Mouse (Mus musculus) midbrain, embryonic 14.5 days (tissue): ENCODE measurements at regions not wholly inside any gene's neighbourhood (a gene's known extent, or its start where the extent isn't known, plus 50 kb on each side); places are given as distances from the start of the nearest gene placed in this dataset.

Source experiments
- ATAC-seq: fragments of 200-750 bp; cut with Nextera tagmentation; 2 replicates; pipeline ENCODE4 v1.8.0; 2017; ENCODE audit warnings: moderate number of reproducible peaks, moderate library complexity; ENCODE audit not compliant: low FRiP score, low TSS enrichment
- DNase-seq: peaks from one replicate; pipeline ENCODE4 v3.0.0-alpha.2; 2015
- H3K27ac ChIP-seq: fragments of 300-500 bp; sonication (generic); replicated peaks from 2 replicates; pipeline ENCODE4 v1.5.1; 2014; ENCODE audit warnings: mild to moderate bottlenecking, low read depth, low read length, moderate library complexity
- H3K27me3 ChIP-seq: fragments of 300-500 bp; sonication (generic); 2 replicates; pipeline ENCODE4 v1.6.1; 2014; ENCODE audit warnings: low read length, control low read depth, mixed read lengths; ENCODE audit not compliant: control insufficient read depth, insufficient read depth
- H3K36me3 ChIP-seq: fragments of 300-500 bp; sonication (generic); 2 replicates; pipeline ENCODE4 v1.6.1; 2014; ENCODE audit warnings: low read length, control low read depth; ENCODE audit not compliant: control insufficient read depth, insufficient read depth
- H3K4me1 ChIP-seq: fragments of 300-500 bp; sonication (generic); 2 replicates; pipeline ENCODE4 v1.6.1; 2014; ENCODE audit warnings: mild to moderate bottlenecking, antibody characterized with exemption, low read length, control low read depth; ENCODE audit not compliant: control insufficient read depth, insufficient read depth
- H3K4me2 ChIP-seq: fragments of 300-500 bp; sonication (generic); 2 replicates; pipeline ENCODE4 v1.6.1; 2014; ENCODE audit warnings: mild to moderate bottlenecking, low read length, moderate library complexity
- H3K4me3 ChIP-seq: fragments of 300-500 bp; sonication (generic); replicated peaks from 2 replicates; pipeline ENCODE4 v1.5.1; 2014; ENCODE audit warnings: low read depth, low read length
- H3K9ac ChIP-seq: fragments of 300-500 bp; sonication (generic); replicated peaks from 2 replicates; pipeline ENCODE4 v1.6.1; 2014; ENCODE audit warnings: mild to moderate bottlenecking, low read length, moderate library complexity
- H3K9me3 ChIP-seq: fragments of 300-500 bp; sonication (generic); 2 replicates; pipeline ENCODE4 v1.6.1; 2016; ENCODE audit warnings: low read length, control low read depth, mixed read lengths; ENCODE audit not compliant: control insufficient read depth
- WGBS: fragments of 180-500 bp; shearing (Covaris S2); extraction: QIAGEN DNeasy Blood & Tissue Kit; methylation state at CpG from one replicate; pipeline ENCODE4 v1.1.7; 2014; 5-methylcytosine and 5-hydroxymethylcytosine counted together

DNA sequence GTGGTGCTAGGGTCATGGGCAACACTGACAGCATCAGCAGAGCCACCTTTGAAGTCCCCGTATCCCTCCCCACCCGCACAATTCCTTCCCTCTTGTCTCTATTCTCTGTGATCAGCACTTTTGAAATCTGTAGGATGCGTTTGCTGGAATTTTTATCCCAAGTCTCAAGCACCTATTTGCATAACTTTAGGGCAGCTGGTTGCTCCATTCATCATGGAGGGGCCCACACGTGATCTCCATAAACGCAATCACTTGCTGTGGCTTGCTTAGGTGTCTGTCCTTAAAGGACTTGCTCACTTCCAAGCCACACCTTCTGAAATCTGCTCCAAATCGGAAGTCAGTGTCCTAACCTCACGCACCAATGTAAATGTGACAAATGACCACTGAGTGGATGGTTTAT lies 80.7 kb upstream of the Mgme1 start:
- no peak overlapping the region for H3K4me2 ChIP-seq
- no peak overlapping the region for H3K4me3 ChIP-seq
- no peaks in the 10 kb centered on the region for H3K36me3 ChIP-seq
- no peak overlapping the region for H3K27ac ChIP-seq
- H3K4me1 ChIP-seq, result no peaks in the 10 kb centered on the region
- no peak overlapping the region for H3K9ac ChIP-seq
- no peak for ATAC-seq
- 58% methylated on average over 7 of the region's 7 CpGs for WGBS
- H3K27me3 ChIP-seq, result no peaks in the 10 kb centered on the region
- DNase-seq, result no peak
- H3K9me3 ChIP-seq, result no peaks in the 10 kb centered on the region

DNA sequence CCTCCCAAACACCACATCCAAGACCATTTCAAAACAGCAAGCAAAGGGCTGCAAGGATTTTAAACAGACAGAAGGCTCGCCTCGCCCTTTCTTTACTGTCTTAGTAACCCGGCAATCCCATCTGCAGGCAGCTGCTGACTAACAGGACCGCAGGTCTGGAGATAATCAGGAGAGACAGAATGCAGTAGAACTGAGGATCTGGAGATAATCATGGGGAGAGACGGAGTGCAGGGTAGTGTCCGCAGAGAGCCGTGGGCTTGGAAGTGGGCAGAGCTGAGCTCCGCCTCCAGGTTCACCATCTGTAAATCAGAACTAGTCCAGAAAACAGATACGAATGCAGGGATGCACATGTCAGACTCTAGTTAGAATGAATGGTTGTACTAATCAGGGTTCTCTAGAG lies 79.4 kb upstream of the Mgme1 start:
- Histone ChIP-seq H3K9me3 (no peaks in the 10 kb centered on the region), H3K36me3 (no peaks in the 10 kb centered on the region), H3K9ac (no peak overlapping the region), H3K27me3 (no peaks in the 10 kb centered on the region), H3K4me2 (no peak overlapping the region), H3K4me1 (no peaks in the 10 kb centered on the region), H3K27ac (no peak overlapping the region), H3K4me3 (no peak overlapping the region)
- WGBS, result 85% methylated on average over 9 of the region's 9 CpGs
- DNase-seq (no peak), ATAC-seq (no peak)

DNA sequence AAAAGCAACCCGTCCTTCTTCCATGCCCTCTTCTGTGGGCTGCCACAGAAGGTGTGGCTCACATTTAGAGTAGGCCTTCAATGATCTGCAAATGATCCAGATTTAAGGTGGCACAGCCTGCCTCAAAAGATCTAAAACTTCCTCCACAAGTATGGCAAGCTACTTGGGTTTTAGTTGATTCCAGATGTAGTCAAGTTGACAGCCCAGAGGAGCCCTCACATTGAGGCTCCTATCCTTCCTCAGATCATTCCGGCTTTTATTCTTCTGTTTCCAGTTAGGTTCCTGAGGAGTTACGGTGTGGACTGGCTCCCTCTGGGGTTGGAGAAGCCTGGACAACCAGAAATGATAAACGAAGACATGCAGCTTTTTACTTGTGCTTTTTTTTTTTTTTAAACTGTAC lies 78.8 kb upstream of the Mgme1 start:
- 89% methylated on average over 4 of the region's 4 CpGs for WGBS
- Histone ChIP-seq H3K4me2 (no peak overlapping the region), H3K9ac (no peak overlapping the region), H3K27me3 (no peaks in the 10 kb centered on the region), H3K4me3 (no peak overlapping the region), H3K36me3 (no peaks in the 10 kb centered on the region), H3K27ac (no peak overlapping the region), H3K9me3 (no peaks in the 10 kb centered on the region), H3K4me1 (no peaks in the 10 kb centered on the region)
- ATAC-seq (no peak), DNase-seq (no peak)

DNA sequence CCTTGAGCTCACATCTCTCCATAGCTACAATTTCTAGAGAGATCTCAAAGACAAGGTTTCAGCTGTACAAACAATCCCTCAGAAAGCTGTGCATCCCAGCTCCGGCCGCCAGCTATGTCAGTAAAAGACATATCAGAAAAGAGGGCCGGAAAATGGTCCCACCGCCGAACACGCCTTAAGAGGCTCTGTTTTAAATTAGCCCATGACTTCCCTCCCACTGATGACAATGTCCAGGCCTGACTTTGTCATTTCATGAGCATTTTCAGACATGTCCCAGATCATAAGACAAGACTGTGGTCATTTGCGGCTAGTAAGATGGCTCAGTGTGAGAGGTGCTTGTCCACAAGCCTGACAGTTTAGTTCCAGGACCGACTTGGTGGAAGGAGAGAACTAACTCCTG lies 78.0 kb upstream of the Mgme1 start:
- Histone ChIP-seq H3K27me3 (no peaks in the 10 kb centered on the region), H3K4me2 (no peak overlapping the region), H3K9me3 (no peaks in the 10 kb centered on the region), H3K36me3 (no peaks in the 10 kb centered on the region), H3K27ac (no peak overlapping the region), H3K4me1 (no peaks in the 10 kb centered on the region), H3K4me3 (no peak overlapping the region), H3K9ac (no peak overlapping the region)
- no peak for DNase-seq
- ATAC-seq, result no peak
- WGBS, result 91% methylated on average over 8 of the region's 8 CpGs

DNA sequence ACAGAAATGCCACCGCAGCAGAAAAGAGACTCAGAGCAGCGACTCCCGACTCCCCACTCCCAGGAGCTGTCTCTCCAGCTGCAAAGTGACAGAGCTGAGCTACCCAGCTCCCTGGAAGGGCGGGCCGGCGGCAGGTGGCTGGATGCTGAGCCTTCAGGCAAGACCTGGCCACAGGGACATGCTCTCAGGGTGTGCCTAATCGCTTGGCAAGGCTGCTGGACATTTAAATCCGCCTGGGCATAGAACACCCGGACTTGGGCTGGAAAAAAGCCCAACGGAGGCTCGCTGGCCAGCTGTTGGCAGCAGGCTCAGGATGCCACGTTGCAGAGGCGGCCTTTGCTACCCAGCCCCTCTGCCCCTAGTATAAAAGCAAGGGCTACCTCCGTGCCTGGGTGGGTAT lies 74.6 kb upstream of the Mgme1 start:
- Histone ChIP-seq H3K4me3 (no peak overlapping the region), H3K4me2 (no peak overlapping the region), H3K4me1 (no peaks in the 10 kb centered on the region), H3K36me3 (no peaks in the 10 kb centered on the region), H3K27ac (no peak overlapping the region), H3K27me3 (no peaks in the 10 kb centered on the region), H3K9ac (no peak overlapping the region), H3K9me3 (no peaks in the 10 kb centered on the region)
- ATAC-seq, result no peak
- WGBS, result 57% methylated on average over 14 of the region's 14 CpGs
- no peak for DNase-seq

DNA sequence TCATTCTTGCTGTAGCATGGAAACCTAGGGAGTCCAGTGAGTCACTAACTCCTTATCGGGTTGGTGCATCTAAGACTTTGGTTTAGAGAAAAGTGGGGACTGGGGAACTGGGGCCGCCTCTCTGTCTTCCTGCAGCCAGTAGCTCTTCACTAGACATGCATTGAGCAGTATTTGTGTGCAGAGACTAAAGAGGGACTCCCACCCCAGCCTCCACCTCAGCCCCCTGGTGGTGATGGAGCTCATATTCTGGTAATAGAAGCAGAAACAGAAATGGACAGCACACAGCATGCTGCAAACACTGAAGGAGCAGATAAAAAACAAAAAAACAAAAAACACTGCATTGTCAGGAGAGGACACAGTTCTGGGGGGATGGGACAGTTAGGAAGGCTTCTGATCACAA lies 73.3 kb upstream of the Mgme1 start:
- DNase-seq (peak; percentile 55), ATAC-seq (no peak)
- Histone ChIP-seq H3K27me3 (no peaks in the 10 kb centered on the region), H3K9me3 (no peaks in the 10 kb centered on the region), H3K4me2 (no peak overlapping the region), H3K4me3 (no peak overlapping the region), H3K4me1 (no peaks in the 10 kb centered on the region), H3K36me3 (no peaks in the 10 kb centered on the region), H3K27ac (no peak overlapping the region), H3K9ac (no peak overlapping the region)
- 74% methylated on average over 2 of the region's 2 CpGs for WGBS

DNA sequence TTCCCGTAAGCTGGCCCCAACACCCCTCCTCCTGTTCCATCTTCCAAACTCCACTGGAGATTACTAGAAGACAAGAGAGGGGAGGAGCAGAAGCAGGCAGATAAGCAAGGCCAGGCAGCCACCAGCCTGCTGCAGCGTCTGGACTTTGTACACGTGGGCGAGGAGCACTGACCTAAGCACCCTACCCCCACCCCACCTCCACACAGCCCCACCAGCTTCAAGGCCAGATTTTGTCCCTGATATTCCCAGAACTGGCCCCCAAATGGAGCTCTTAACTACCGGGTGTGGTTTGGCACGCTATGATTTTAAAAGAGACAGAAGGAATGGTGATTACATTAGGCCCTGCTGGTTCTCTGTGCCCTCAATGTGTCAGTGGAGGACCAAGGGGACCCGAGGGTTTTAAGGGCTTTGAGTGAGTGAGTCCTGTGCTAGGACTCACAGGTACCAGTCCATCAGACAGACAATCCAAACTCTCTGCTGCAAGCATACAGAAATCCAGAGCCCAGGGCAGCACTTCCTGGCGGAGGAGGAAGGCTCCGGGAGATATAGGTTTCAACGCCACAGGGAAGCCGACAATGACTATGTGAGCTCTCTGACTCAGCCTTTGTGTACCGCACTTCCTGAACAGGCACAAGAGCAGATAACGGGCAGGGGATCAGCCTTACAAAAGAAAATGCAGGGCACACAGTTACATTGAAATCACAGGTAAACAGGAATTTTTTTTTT lies 72.0 kb upstream of the Mgme1 start:
- no peaks in the 10 kb centered on the region for H3K4me1 ChIP-seq
- no peaks in the 10 kb centered on the region for H3K9me3 ChIP-seq
- no peak overlapping the region for H3K27ac ChIP-seq
- H3K9ac ChIP-seq, result no peak overlapping the region
- no peak overlapping the region for H3K4me3 ChIP-seq
- WGBS, result 76% methylated on average over 13 of the region's 13 CpGs
- no peak for DNase-seq
- no peaks in the 10 kb centered on the region for H3K36me3 ChIP-seq
- ATAC-seq, result no peak
- H3K4me2 ChIP-seq, result no peak overlapping the region
- no peaks in the 10 kb centered on the region for H3K27me3 ChIP-seq
